Mouse (Mus musculus) right cerebral cortex, adult 18-20 months (tissue): ENCODE measurements around the gene Mef2c.

Experiments
- DNase-seq: peaks from one replicate; pipeline ENCODE4 v3.0.0; 2022; ENCODE audit warnings: mixed read lengths

The Mef2c gene

DNA sequence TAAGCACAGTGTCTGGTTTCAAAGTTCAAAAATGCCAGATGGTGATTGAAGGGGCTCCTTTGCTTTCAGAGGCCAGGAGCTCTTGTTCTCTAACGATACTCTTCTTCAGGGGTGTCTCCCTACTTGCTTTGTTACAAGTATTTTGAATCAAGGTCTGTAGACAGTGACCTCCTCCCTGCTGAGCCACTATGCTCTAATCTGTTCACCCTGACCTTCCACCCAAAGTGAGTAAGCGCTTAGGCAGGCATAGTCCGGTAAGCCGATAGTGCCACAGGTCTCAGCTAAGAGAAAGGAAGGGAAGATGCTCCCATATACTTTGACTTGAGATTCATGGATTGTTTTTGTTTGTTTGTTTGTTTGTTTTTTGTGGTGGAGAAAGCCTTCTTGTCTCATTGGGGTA is 69.5 kb downstream of the Mef2c start:
- no peak for DNase-seq

DNA sequence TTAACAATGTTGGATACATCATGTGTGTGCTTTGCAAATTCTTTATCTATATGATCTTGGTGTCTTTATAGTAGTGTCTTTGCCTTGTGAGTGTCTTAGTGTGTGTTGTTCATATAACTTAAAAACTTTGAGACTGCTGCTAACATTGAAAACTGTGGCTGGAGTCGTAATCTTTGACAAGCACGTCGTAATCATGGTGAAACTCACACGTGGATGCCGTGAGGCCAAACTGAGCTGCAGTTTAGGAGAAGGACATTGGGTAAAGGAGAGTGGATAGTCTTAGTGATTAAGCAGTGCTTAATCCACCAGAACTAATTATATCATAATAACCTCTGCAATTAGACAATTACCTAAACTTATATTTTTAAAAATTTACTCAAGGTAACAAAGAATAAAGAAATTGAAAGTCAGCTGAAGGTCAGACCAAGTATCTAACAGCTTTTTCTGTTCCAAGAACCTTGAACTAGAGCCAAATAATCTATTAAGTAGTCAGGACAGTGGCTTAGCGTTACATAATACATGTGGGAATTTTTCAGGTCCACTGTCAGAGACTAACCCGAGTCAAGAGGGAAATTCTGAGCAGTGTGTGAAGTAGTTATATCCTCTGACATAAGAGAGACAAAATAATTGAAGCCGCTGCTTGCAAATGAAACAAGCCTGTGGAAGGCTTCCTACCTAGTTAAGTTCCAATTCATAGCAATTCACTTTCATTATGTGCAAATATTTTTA is 70.2 kb downstream of the Mef2c start:
- DNase-seq = no peak

DNA sequence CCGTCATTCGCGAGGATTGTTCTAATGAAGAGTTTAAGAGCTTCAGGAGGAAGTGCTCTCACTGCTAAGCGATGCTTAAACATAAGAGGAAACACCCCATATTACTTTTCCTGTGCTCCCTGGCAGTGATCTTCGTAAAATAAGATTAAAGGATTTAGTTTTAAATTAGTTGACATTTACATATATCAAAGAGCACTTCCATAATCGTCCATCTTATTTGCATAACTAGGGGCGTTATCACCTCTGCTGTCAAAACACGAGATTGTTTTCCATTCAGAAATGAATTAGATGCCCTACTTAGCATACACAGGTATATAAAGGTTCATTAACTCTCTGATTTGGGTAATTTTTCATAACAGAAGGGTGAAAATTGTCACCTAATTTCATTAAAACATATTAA is 71.0 kb downstream of the Mef2c start:
- DNase-seq = no peak

DNA sequence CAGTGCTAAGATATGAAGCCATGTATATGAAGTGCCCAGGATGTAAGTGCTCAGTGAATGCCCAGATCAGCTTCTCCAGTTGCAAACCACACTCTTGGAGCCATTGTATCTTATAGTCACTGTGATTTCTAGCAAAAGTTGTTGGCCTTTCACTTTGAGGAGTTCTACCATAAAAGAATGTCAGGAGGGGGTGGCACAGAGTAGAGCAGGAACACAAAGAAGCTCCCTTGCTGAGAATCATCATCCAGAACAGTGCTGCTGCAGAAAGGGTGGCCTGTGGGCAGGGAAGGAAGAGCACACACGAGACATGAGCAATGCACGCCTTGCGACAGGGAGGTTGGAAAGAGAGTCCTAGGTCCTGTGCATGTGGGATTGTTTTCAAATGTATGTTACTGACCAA is 75.6 kb downstream of the Mef2c start:
- no peak for DNase-seq

GRCm38 (mm10) chr13:83580856-83581255 is 77.0 kb downstream of the Mef2c start:
- DNase-seq = no peak

DNA sequence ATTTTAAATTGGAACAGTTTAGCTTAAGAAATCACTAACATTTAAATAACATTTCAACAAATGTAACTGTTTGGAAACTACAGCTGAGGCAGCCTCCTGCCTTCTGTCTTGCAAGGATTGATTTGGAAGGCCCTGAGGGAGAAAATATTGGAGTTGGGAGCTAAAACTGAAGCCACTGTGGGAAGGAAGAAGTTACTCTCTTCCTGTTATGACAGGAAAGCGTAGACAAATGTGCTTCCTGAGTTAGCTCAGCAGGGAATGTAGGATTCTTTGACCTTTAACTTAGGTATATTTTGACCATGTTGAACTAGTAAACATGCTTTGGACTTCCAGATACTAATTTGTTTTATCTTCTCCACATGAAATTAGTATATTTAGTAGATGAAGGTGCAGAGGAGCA is 78.7 kb downstream of the Mef2c start:
- DNase-seq = no peak

DNA sequence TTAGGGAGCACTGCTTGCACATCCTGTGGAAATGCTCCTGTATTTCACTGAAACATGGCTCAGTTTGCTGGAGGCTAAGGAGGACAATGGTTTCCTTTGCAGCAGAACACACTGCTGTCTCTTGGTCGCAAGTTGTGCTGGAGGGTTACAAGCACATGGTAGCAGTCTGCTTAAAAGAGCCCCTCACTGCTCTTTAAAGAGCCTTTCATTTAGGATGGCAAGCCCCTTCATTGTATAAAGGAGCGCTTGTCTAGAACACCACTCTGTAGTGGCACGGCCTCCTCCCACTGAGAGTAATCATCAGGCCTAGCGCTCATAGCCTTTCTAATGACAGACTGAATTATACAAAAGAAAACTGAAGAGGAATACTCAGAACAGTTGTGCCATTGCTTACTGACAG is 80.0 kb downstream of the Mef2c start:
- no peak for DNase-seq

- no peak for DNase-seq
Measured at GRCm38 (mm10) chr13:83585359-83585758, 81.5 kb downstream of the Mef2c start.

- DNase-seq = peak; percentile 65
Measured at GRCm38 (mm10) chr13:83588186-83588585, 84.4 kb downstream of the Mef2c start.

- no peak for DNase-seq
Measured at GRCm38 (mm10) chr13:83590886-83591285, 87.1 kb downstream of the Mef2c start.

DNA sequence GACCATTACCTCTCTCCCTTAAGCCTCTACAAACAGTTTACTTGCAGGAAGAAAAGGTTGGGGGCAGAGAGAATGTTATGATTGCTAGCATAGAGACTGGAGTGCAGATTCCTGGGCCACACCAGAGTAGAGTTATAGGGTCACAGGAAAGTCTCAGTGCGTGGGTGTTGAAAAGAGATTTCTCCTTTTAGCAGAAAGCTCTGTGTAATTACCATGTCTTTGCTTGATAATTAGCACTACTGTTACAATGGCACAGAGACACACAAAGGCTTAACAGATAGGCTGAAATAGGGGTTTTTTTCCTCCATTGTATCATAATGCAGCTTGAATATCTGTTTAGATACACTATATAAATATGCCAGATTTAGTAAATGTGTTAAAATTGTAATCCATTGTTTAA is 91.6 kb downstream of the Mef2c start:
- DNase-seq = no peak

- no peak for DNase-seq
Measured at GRCm38 (mm10) chr13:83596989-83597738, 93.3 kb downstream of the Mef2c start.

DNA sequence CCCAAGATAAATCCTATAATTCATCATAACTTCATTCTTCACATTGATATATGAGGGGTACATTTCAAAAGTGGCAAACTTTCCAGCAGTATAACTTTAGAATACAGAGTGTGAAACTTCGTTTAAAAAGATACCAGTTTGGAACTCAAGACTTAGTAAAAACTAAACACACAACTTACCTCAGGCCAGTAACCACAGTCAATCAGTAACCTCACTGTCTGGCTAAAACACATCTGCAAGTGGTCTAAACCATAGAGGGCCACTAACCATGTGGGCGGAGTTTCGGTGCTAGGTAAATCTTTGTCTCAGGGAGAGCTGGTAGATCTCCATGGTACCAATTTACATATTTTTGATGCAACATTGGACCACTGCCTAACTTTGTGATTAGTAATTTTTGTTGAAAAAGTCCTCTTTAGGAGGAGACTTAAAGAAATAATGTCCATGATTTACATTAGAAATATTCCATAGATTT is 93.9 kb downstream of the Mef2c start:
- DNase-seq = no peak

DNA sequence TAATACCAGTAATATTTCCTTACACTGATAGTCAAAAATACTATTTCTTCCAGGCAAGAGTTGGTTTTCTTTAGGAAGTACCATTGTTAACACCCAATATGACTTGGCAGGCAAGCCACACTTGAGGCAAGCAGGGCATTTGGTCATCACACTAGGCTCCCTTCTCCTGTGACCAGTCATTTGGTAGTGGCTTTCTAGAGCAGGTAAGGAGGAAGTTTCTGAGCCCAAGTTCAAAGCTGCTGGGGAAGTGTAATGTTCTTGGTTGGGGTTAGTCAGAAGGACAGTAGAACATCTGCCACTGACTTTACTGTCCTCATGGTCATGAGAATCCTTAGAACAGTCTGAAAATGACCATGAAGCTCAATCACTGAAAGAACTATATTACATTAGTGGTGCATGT is 96.5 kb downstream of the Mef2c start:
- DNase-seq = no peak

- no peak for DNase-seq
Measured at GRCm38 (mm10) chr13:83601741-83602140, 97.9 kb downstream of the Mef2c start.

GRCm38 (mm10) chr13:83603373-83604265 is 99.8 kb downstream of the Mef2c start:
- DNase-seq = peak; percentile 51

DNA sequence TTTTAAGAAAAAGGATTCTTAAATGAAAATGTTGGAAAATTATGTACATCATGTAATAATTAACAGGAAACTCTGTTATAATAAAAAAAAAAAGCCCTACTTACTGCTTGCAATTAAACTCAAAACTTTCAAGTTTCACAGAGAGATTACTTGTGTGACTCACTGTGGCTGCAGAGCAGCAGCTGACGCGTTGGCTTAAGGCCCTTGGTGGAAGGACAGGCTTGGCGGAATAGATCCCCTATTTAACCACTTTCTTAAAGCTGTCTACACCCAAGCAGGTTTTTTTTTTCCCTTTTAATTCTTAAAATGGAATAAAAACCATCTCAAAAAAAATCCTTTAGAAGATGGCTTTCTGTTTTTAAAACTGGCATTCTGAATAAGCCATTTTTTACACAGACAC is 100.5 kb downstream of the Mef2c start:
- peak; percentile 68 for DNase-seq

- DNase-seq = no peak
Measured at GRCm38 (mm10) chr13:83604785-83605184, 101.0 kb downstream of the Mef2c start.

- DNase-seq = no peak
Measured at GRCm38 (mm10) chr13:83607883-83608581, 104.2 kb downstream of the Mef2c start.

DNA sequence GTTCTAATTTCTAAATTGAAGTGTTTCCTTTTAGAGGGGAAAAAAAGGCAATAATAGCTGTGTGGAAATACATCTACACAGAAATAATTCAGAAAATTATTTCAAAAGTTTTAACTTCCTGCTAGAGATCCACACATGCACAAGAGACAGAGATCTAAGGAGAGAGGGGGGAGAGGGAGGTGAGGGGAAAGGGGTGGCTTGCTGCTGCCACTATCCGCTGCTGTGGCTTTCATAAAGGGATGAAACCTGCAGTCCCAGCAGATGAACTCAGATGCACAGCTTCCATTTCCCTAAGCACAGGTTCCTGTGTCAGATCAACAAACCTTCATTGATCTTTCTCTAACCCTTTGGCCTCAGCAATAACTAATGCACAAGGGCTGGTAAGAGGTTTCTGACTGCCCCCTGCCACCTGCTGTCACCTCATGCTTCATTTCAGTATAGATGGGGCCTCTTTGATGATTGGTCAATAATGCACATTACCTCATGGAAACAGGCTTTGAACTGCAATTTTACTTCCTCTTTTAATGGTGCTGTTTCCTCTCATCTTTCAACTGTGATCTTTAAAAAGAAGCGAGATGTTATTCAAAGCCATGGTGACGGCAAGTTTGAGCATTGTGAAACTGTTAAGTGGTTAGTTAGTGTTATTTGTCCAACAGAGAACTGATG is 105.2 kb downstream of the Mef2c start:
- DNase-seq = no peak

GRCm38 (mm10) chr13:83609517-83609878 is 105.7 kb downstream of the Mef2c start:
- DNase-seq = peak; percentile 83

DNA sequence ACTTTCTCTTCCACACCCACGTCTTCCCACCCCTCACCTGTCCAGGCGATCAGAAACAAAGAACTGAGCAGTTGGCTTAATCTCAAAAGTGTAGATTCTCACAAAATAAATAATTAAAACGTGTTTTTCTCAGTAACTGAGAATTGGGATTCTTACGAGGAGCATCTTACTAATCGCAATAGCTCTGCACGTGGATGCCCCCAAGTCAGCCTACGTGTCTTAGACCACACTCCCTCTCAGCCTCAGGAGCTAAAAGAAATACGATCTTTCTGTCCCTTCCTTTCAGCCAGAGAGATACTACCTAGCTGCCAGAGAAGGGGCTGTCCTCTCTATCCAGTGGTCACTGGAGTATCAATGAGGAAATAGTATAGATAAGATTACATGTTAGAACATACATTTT is 106.3 kb downstream of the Mef2c start:
- no peak for DNase-seq
